Mouse (Mus musculus): ENCODE measurements around the gene Gm11020.
"Not testable (repeated sequence)": the region's sequence is repeated elsewhere in the genome, so short reads cannot be mapped to it uniquely, and the experiment has no call there.

Gene Gm11020

GRCm38 (mm10) chr8:104321267-104321666 is at the start of gene Gm11020:
TSS of gene Gm11020 (plus strand) at chr8:104321567.
- DNase-seq (ENCODE audit: low read depth, low spot score) = not testable (repeated sequence)

GRCm38 (mm10) chr8:104293081-104293480 is 28.3 kb upstream of the Gm11020 start, which contains the start of gene Cmtm2a:
TSS of gene Cmtm2a (minus strand) at chr8:104293181.
- DNase-seq (ENCODE audit: low read depth, low spot score) = not testable (repeated sequence)

DNA sequence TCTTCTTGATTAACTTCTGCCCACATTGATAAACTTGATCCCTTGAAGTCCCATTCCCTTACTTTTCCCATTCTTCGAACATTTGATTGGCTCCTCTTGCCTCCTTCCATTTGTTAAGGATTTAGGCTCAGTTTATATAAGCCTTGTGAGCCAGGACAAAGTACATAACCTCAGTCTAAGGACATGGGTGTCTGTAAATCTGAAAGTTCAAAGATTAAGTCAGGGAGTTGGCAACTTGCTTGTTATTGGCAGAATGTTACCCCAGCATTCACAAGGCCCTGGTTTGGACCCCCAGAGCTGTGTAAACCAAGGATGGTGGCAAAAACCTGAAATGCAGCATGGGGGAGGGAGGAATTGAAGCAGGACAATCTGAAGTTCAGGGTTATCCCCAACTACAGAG is 27.0 kb upstream of the Gm11020 start:
- no peak for DNase-seq (ENCODE audit: low read depth, low spot score)

DNA sequence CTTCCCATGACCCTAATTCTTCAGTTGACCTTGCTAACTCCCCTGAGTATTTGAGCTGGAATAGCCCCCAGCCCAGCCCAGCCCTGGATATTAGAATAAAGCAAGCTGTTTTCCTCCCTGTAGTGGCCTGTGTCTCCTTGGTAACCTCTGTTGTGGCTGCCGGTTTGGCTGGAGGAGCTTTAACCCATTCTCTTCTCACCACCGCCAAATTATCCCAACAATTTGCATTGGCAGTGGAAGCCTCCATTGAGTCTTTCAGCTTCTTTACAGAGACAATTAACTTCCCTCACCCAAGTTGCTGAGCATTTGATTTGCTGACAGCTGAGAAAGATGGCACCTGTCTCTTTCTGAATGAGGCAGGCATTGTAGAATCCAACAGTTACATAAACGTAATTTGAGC is 19.8 kb upstream of the Gm11020 start:
- not testable (repeated sequence) for DNase-seq (ENCODE audit: low read depth, low spot score)

DNA sequence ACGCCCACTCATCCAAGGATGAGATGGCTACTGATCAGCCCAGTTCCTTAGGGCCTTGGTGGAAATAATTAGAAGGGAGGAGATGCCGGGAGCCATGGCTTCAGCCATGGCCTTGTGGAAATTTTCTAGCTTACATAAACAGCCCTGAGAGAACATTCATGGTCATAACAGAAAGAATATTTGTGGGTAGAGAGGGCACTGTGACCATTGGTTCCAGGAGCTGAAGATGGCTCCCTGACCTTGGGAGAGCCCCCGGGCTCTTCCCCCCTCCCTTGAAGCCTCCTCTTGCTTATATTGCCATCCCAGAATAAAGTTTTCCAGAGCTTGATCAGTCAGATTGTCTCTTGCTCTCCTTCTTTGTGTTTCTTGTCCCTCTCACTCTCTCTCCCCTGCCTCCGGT is 18.8 kb upstream of the Gm11020 start:
- not testable (repeated sequence) for DNase-seq (ENCODE audit: low read depth, low spot score)

- no peak for DNase-seq (ENCODE audit: low read depth, low spot score)
Measured at GRCm38 (mm10) chr8:104304962-104305361, 16.4 kb upstream of the Gm11020 start.

DNA sequence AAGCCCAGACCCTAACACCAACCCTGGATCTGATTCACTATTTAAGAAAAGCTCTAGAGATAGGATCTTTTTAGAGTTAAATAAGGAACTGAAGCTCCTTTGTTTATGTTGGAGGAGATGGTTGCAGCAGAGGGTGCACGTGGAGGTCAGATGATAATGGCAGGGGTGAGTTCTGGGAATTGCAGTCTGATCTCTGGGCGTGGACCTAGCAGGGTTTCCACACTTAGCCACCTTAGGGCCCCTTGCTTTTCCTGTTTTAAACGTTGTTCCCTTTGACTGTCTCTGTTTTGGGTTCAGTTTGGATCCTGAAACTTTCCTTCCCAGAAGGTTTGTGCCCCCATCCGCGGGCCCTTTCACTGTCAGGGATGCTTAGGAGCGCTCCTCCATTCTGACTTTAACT is 13.0 kb upstream of the Gm11020 start:
- not testable (repeated sequence) for DNase-seq (ENCODE audit: low read depth, low spot score)

DNA sequence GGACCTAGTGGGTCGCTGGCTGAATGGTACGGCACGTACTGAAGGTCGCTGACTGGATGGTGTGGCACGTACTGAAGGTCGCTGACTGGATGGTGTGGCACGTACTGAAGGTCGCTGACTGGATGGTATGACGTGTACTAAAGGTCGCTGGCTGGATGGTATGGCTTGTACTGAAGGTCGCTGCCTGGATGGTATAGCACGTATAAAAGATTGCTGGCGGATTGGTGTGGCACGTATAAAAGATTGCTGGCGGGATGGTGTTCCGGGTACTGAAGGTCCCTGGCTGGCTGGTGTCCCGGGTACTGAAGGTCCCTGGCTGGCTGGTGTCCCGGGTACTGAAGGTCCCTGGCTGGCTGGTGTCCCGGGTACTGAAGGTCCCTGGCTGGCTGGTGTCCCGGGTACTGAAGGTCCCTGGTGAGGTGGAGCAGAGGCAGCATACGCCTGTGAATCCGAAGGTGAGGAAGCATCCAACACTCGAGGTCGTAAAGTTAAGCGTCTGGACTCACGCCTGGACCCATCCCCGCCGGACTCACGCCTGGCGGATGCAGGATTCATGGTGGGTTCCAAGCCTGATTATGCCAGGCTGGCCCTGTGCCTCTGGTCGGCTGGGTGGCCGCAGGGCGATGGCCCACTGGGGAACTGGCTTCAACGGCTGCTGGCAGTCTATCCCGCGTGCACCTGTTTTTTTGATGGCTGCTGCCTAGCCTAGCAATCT is 11.8 kb upstream of the Gm11020 start, which contains the start of the genes Gm45711 and Cmtm1:
Gene Gm45711, minus strand, starts transcription at position 641 of the 715 bp plus-strand sequence.
Gene Cmtm1, minus strand, starts transcription at position 705 of the 715 bp plus-strand sequence.
- DNase-seq (ENCODE audit: low read depth, low spot score) = not testable (repeated sequence)

- not testable (repeated sequence) for DNase-seq (ENCODE audit: low read depth, low spot score)
Measured at GRCm38 (mm10) chr8:104312023-104312422, 9.3 kb upstream of the Gm11020 start.

- DNase-seq (ENCODE audit: low read depth, low spot score) = no peak
Measured at GRCm38 (mm10) chr8:104313311-104313710, 8.1 kb upstream of the Gm11020 start.

DNA sequence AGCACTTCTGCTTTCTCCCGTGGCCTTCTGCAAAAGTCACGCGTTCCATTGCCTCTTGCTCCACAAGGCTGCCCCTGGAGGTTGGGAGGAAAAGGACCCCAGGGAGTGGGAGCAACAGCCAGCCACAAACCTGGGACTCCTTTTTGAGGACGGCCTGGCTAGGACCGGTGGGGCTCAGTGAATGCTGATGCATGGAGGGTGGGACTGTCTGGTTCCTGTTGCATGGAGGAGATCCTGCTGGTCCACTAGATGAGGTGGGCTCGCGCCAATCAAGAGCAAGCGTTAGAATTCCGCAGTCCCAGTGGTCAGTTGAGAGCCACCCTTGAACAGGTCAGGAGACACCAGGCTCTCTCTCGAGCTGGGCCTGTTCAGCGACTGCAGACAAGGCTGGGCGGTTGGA is 563 bp downstream of the Gm11020 start, which contains the start of gene Cmtm2b:
Gene Cmtm2b, plus strand, starts transcription at position 301 of the 400 bp plus-strand sequence.
- DNase-seq (ENCODE audit: low read depth, low spot score) = not testable (repeated sequence)

- no peak for DNase-seq (ENCODE audit: low read depth, low spot score)
Measured at GRCm38 (mm10) chr8:104332665-104333631, 11.6 kb downstream of the Gm11020 start.

DNA sequence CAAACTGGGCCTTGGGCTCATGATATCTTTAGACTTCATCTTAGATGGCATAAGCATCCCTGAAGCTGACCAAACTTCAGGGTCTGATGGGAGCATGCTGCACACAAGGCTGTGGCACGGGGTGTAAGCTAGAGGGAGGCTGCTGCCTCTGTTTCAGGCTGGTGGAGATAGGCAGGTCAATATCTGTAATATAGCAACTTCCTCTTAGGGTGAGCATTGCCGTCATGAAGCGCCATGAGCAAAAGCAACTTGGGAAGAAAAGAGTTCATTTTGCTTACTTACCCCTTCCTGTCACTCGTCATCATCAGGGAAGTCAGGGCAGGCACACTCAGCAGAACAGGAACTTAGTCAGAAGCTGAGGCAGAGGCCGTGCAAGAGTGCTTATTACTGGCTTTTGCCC is 12.4 kb downstream of the Gm11020 start:
- DNase-seq (ENCODE audit: low read depth, low spot score) = no peak

GRCm38 (mm10) chr8:104334196-104334595 is 12.8 kb downstream of the Gm11020 start:
- no peak for DNase-seq (ENCODE audit: low read depth, low spot score)

DNA sequence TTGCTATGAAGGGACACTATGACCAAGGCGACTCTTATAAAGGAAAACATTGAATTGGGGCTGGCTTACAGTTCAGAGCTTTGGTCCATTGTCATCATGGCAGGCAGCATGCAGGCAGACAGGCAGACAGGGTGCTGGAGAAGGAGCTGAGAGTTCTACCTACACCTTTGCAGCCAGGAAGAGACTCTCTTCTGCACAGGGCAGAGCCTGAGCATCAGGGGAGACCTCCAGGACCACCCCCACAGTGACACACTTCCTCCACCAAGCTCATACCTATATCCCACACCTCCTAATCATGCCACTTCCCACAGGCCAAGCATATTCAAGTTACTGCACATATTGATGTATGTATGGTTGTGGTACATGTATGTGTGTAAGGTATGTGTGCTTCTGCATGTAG is 15.4 kb downstream of the Gm11020 start:
- DNase-seq (ENCODE audit: low read depth, low spot score) = no peak

DNA sequence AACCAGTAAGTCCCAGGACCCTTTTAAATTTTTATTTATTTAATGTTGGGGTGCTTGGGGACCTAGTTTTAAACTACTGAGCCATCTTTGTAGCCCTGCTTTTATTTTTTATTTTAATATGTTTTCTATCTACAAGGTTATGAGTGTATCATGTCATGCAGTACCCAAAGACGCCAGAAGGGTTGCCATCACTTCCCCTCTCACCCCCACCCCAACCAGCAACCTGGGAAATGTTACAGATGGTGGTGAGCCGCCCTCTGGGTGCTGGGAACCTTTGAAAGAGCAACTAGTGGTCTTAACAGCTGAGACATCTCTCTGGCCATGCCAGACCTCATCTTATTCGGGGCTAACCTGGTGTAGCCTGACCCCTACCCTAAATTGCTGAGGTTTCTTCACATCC is 16.5 kb downstream of the Gm11020 start:
- no peak for DNase-seq (ENCODE audit: low read depth, low spot score)

GRCm38 (mm10) chr8:104339229-104339982 is 18.0 kb downstream of the Gm11020 start, which contains the start of gene Cmtm3:
TSS of gene Cmtm3 (plus strand) at chr8:104339410.
- no peak for DNase-seq (ENCODE audit: low read depth, low spot score)

DNA sequence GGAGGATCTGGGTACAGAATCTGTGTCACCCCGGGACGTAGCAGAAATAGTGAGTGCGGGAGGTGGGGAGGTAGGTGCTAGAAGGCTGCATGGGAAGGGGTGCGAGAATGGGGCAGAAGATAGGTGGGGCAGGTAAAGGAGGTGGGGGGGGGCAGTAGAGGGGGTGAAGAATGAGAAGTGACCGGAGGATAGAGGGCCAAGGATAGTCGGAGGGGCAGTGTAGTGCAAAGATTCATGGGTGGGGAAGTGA is 18.5 kb downstream of the Gm11020 start:
- no peak for DNase-seq (ENCODE audit: low read depth, low spot score)

DNA sequence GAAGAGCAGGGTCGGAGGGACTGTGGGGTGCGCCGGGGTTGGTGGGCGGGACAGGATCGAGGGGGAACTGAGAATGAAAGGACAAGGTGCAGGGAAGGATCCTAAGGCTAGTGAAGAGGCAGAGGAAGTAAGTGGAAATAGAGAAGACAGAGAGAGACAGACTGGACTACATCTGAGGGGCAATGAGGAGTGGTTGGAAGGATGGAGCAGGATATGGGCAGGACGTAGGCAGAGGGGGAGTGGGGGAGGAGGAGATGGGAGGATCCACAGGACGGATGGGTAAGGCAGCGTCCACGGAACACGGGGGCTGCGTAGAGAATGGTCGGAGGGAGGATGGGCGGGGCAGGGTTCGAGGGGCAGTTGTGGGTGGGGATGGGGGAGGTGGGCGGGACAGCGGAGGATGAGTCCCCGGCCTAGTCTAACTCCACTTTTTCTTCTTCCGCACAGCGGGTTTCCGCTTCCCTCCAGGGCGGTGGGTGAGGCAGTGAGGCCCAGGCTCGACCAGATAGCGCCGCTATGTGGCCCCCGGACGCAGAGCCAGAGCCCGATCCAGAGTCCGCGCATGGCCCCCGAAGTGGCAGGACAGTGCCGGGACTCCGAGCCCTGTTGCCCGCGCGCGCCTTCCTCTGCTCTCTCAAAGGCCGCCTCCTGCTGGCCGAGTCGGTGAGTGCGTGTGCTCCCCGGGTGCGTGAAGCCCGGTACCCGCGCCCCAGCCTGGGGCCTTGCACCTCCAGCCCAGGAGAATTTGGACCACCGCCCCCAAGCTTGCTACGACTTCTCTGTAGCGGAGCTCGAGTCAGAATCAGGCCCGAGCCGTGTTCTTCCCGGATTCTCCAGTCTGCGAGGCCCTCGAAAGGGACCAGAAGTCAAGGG is 19.1 kb downstream of the Gm11020 start:
- no peak for DNase-seq (ENCODE audit: low read depth, low spot score)

- no peak for DNase-seq (ENCODE audit: low read depth, low spot score)
Measured at GRCm38 (mm10) chr8:104341106-104341561, 19.8 kb downstream of the Gm11020 start.

DNA sequence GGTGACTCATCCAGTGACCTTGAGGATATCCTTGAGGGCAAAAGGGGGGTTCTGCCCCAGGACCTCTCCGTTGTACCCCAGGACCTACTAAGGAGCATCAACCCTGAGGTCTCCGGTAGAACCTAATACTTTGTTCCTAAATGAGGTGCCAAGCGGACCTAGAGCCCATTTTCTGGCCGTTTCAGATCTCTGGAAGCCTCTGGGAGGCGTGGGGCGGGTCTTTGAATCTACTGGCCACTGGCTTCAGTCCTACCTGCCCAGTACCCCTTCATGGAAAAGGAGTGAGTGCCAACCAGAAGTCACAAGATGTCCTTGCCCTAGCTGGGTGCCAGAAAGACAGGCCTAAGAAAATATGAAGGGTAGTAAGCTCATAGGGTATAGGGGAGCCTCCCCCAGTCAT is 20.3 kb downstream of the Gm11020 start:
- DNase-seq (ENCODE audit: low read depth, low spot score) = no peak

Data from telencephalon, adult 2 months (tissue).